Comparison of ENCODE assay signal across 8 mouse cellular contexts in the genomic region with DNA sequence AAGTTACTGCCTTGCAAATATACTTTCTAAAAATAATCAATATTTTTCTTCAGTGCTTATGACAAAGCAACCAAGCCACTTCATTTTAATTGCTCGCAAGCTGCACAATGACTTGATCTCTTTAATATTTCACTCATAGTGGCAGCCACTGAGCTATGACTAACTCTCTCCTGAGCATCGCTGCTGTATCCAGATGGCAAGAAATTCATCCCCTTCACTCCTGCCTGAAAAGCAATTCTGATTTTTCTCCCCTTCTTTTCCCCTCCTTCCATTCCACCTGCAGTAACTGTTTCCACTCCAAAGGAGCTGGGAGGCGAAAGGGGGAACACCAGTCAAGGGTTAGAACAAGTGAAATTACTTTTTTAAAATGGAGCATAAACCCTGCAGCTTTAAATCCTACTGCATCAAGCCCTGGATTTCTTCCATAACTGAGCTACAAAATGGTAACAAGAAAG. TPM values are rescaled to one million over a fixed set of nuclear protein-coding genes. Genes with fewer than 3 reads are reported as not detected.
DNase-seq lines count a peak whose midpoint lies in the region; ATAC-seq and TF ChIP-seq lines count a peak whose summit lies in the region.

No protein-coding gene starts in this region.

- no peak for TF ChIP-seq CTCF in olfactory bulb, adult 2 months (IDR thresholded peaks at IDR 0.05; ENCODE audit: insufficient read depth, low read depth, low read length)

- ATAC-seq in lung, embryonic 15.5 days (ENCODE audit: borderline replicate concordance, extremely low read depth, low FRiP score, low TSS enrichment) = no peak
- no peak for ATAC-seq in intestine, embryonic 15.5 days

- H3K36me3 ChIP-seq in lung, embryonic 15.5 days = no peaks in the 10 kb centered on the region
- H3K36me3 ChIP-seq in intestine, embryonic 15.5 days = no peaks in the 10 kb centered on the region

- H3K4me1 ChIP-seq in lung, embryonic 15.5 days = peaks cover 12% of the 10 kb centered on the region; the same call in 1 of the 2 replicates
- peaks cover 15% of the 10 kb centered on the region for H3K4me1 ChIP-seq in intestine, embryonic 15.5 days (replicated peaks)
- peaks cover 13% of the 10 kb centered on the region for H3K4me1 ChIP-seq in olfactory bulb, adult 2 months (ENCODE audit: control insufficient read depth, insufficient read depth, low read length)

- peak overlapping the region; percentile 53 for H3K4me3 ChIP-seq in lung, embryonic 15.5 days
- H3K4me3 ChIP-seq in intestine, embryonic 15.5 days (replicated peaks) = peak overlapping the region; percentile 60
- peak overlapping the region; percentile 62 for H3K4me3 ChIP-seq in olfactory bulb, adult 2 months (ENCODE audit: insufficient read depth, low read depth, low read length)

- WGBS in lung, embryonic 15.5 days = 77% methylated on average over 3 of the region's 3 CpGs
- WGBS in intestine, embryonic 15.5 days = 77% methylated on average over 3 of the region's 3 CpGs
- 69% methylated on average over 3 of the region's 3 CpGs for WGBS in olfactory bulb, adult 2 months

- peaks cover 40% of the 10 kb centered on the region for H3K27me3 ChIP-seq in lung, embryonic 15.5 days
- H3K27me3 ChIP-seq in intestine, embryonic 15.5 days (replicated peaks) = peaks cover 3% of the 10 kb centered on the region; the same call in 1 of the 2 replicates

- TF ChIP-seq POLR2A in olfactory bulb, adult 2 months (IDR thresholded peaks at IDR 0.05; ENCODE audit: insufficient read depth, low read depth, low read length) = no peak

- H3K27ac ChIP-seq in lung, embryonic 15.5 days = no peak overlapping the region
- 0 out of 2 replicates have a peak overlapping the region, but pooled peaks have one; percentile 59 for H3K27ac ChIP-seq in intestine, embryonic 15.5 days
- no peak overlapping the region for H3K27ac ChIP-seq in olfactory bulb, adult 2 months (ENCODE audit: insufficient read depth, low read depth, low read length)

- H3K9ac ChIP-seq in lung, embryonic 15.5 days = no peak overlapping the region
- H3K9ac ChIP-seq in intestine, embryonic 15.5 days = peak overlapping the region; percentile 65

- peak; percentile 48 for DNase-seq in cerebellum, adult 8-10 months
- DNase-seq in cerebellum, postnatal 10 days = no peak
- no peak for DNase-seq in lung, postnatal 14 days
- no peak for DNase-seq in adipocyte (ENCODE audit: low spot score)
- DNase-seq in adrenal gland, adult 2 months = no peak

- no peaks in the 10 kb centered on the region for H3K9me3 ChIP-seq in lung, embryonic 15.5 days
- H3K9me3 ChIP-seq in intestine, embryonic 15.5 days = no peaks in the 10 kb centered on the region

- peak overlapping the region; percentile 92 for H3K4me2 ChIP-seq in lung, embryonic 15.5 days
- H3K4me2 ChIP-seq in intestine, embryonic 15.5 days (replicated peaks) = peak overlapping the region; percentile 90

RNA-seq across cellular contexts. Expression of gene Ablim1, which starts 0.8 kb away (rescaled TPM):
- polyA plus RNA-seq in lung, embryonic 15.5 days (2015; fragmentation: Nextera tagmentation; extraction: Ambion mirVana) = 39.3 and 48.2 TPM in 2 replicates
- 28.0 and 31.2 TPM in 2 replicates for polyA plus RNA-seq in intestine, embryonic 15.5 days (2015; fragmentation: Nextera tagmentation; extraction: Ambion mirVana)
- polyA plus RNA-seq in olfactory bulb, adult 2 months (2012; ENCODE audit: insufficient read depth, insufficient read length, low replicate concordance, missing spikeins) = 376 and 501 TPM in 2 replicates
- total RNA-seq in adrenal gland, adult 2 months (2021) = 10 to 100 TPM; 33.6 to 39.9 TPM
- 15.8 and 20.5 TPM in 2 replicates for polyA plus RNA-seq in adrenal gland, adult 2 months (2012; rRNA removed)

RNA-seq across cellular contexts. Expression of gene Fam160b1, which starts 46.6 kb away (rescaled TPM):
- polyA plus RNA-seq in lung, embryonic 15.5 days (2015; fragmentation: Nextera tagmentation; extraction: Ambion mirVana) = 14.0 and 15.0 TPM in 2 replicates
- 11.7 and 12.8 TPM in 2 replicates for polyA plus RNA-seq in intestine, embryonic 15.5 days (2015; fragmentation: Nextera tagmentation; extraction: Ambion mirVana)
- not detected in 2 replicates for polyA plus RNA-seq in olfactory bulb, adult 2 months (2012; ENCODE audit: insufficient read depth, insufficient read length, low replicate concordance, missing spikeins)
- total RNA-seq in adrenal gland, adult 2 months (2021) = 10 to 100 TPM; 19.4 to 20.6 TPM
- polyA plus RNA-seq in adrenal gland, adult 2 months (2012; rRNA removed) = 9.6 and 10.6 TPM in 2 replicates

Comparison
In these comparisons a context has a peak if more than half of its experiments do, and no peak if none do; other contexts are left out.
1. RNA of gene Fam160b1, which starts 46.6 kb away (polyA plus RNA-seq): 14.0 to 15.0 TPM in lung, embryonic 15.5 days, 11.7 to 12.8 TPM in intestine, embryonic 15.5 days and 9.6 to 10.6 TPM in adrenal gland, adult 2 months; not detected in olfactory bulb, adult 2 months; every median in the first group is over 10 times any median in the second.
2. Peak in every context shown above with its lines, with median percentiles within 50 percentile points of each other: H3K4me3 ChIP-seq.